Mouse (Mus musculus) spleen, adult 2 months (tissue): ENCODE data around the gene Daam2. TPM values are rescaled to one million over a fixed set of nuclear protein-coding genes. Genes with fewer than 3 reads are reported as not detected.
"Not testable (repeated sequence)": the region's sequence is repeated elsewhere in the genome, so short reads cannot be mapped to it uniquely, and the experiment has no call there.

Experiments used
- DNase-seq, 2 experiments: peaks; one replicate each; pipeline versions ENCODE4 v3.0.0 to v3.0.0-alpha.2; 2012 to 2021; ENCODE audit warnings: low spot score in 2 of 2, low read depth in 1 of 2
- H3K27ac ChIP-seq: fragments of 200-500 bp; 2 replicates; pipeline ENCODE4 v1.5.1; 2012; ENCODE audit warnings: low read length, inconsistent platforms; ENCODE audit not compliant: insufficient read depth
- H3K27me3 ChIP-seq: fragments of 200-500 bp; 2 replicates; pipeline ENCODE4 v1.6.1; 2012; ENCODE audit warnings: mild to moderate bottlenecking, moderate library complexity, low read length, inconsistent platforms; ENCODE audit not compliant: control insufficient read depth, insufficient read depth
- H3K36me3 ChIP-seq: fragments of 200-500 bp; 2 replicates; pipeline ENCODE4 v1.6.1; 2012; ENCODE audit warnings: mild to moderate bottlenecking, low read length, inconsistent platforms; ENCODE audit not compliant: control insufficient read depth, insufficient read depth
- H3K4me1 ChIP-seq: fragments of 200-500 bp; 2 replicates; pipeline ENCODE4 v1.6.1; 2011; ENCODE audit warnings: inconsistent platforms; ENCODE audit not compliant: control insufficient read depth, insufficient read depth, insufficient read length
- H3K4me3 ChIP-seq: fragments of 200-500 bp; 2 replicates; pipeline ENCODE4 v1.5.1; 2011; ENCODE audit warnings: mild to moderate bottlenecking, inconsistent platforms; ENCODE audit not compliant: insufficient read depth, insufficient read length; ENCODE audit errors: extremely low read depth
- CTCF ChIP-seq: fragments of 200-500 bp; IDR thresholded peaks from 2 replicates; pipeline ENCODE4 v1.5.1; 2011; ENCODE audit warnings: mild to moderate bottlenecking, inconsistent platforms; ENCODE audit not compliant: insufficient read depth, insufficient read length, insufficient replicate concordance; ENCODE audit errors: extremely low read depth
- POLR2A ChIP-seq: fragments of 200-500 bp; IDR thresholded peaks from 2 replicates; pipeline ENCODE4 v1.6.1; 2011; ENCODE audit warnings: low read depth, low read length, inconsistent platforms
- WGBS: fragments of 180-500 bp; shearing (Covaris S2); methylation state at CpG from one replicate; pipeline ENCODE4 v1.1.7; 2018; 5-methylcytosine and 5-hydroxymethylcytosine counted together
- polyA plus RNA-seq: library from polyadenylated mRNA; depleted of rRNA; stranded (reverse); fragments of >200 nt; gene quantifications from 2 replicates; pipeline ENCODE4 v1.2.3, GENCODE M21; 2012

Daam2 gene
- polyA plus RNA-seq, 1 experiment = 3.1 TPM

GRCm38 (mm10) chr17:49448570-49449229, 115.4 kb downstream of the Daam2 start:
- H3K27ac ChIP-seq = no peak overlapping the region
- H3K4me3 ChIP-seq = no peak overlapping the region
- TF ChIP-seq CTCF (no peak), POLR2A (no peak)
- WGBS = 93% methylated on average over 9 of the region's 9 CpGs
- H3K36me3 ChIP-seq = peaks cover 9% of the 10 kb centered on the region; the same call in 1 of the 2 replicates
- H3K27me3 ChIP-seq = no peaks in the 10 kb centered on the region
- H3K4me1 ChIP-seq = no peaks in the 10 kb centered on the region
- no peak for DNase-seq

GRCm38 (mm10) chr17:49442841-49443240, 121.3 kb downstream of the Daam2 start:
- peaks cover 16% of the 10 kb centered on the region for H3K36me3 ChIP-seq
- H3K4me1 ChIP-seq, DNase-seq, H3K4me3 ChIP-seq, H3K27ac ChIP-seq, H3K27me3 ChIP-seq: not testable (repeated sequence)
- WGBS = 78% methylated on average over 3 of the region's 3 CpGs

- TF ChIP-seq POLR2A (no peak), CTCF (no peak)
- Histone ChIP-seq H3K27me3 (no peaks in the 10 kb centered on the region), H3K4me3 (no peak overlapping the region), H3K27ac (no peak overlapping the region), H3K36me3 (peaks cover 22% of the 10 kb centered on the region), H3K4me1 (no peaks in the 10 kb centered on the region)
- 91% methylated on average over 14 of the region's 14 CpGs for WGBS
- DNase-seq = no peak
Measured at GRCm38 (mm10) chr17:49440331-49441130, 123.6 kb downstream of the Daam2 start.

- no peak overlapping the region for H3K27ac ChIP-seq
- DNase-seq = no peak
- 85% methylated on average over 4 of the region's 4 CpGs for WGBS
- H3K4me1 ChIP-seq = no peaks in the 10 kb centered on the region
- TF ChIP-seq POLR2A = no peak
- no peak for TF ChIP-seq CTCF
- no peak overlapping the region for H3K4me3 ChIP-seq
- H3K27me3 ChIP-seq = no peaks in the 10 kb centered on the region
- peaks cover 30% of the 10 kb centered on the region for H3K36me3 ChIP-seq
Measured at GRCm38 (mm10) chr17:49439706-49440105, 124.4 kb downstream of the Daam2 start.

- H3K4me3 ChIP-seq = no peak overlapping the region
- no peaks in the 10 kb centered on the region for H3K27me3 ChIP-seq
- H3K27ac ChIP-seq = peak overlapping the region; percentile 33; the same call in 1 of the 2 replicates
- no peaks in the 10 kb centered on the region for H3K4me1 ChIP-seq
- DNase-seq = peak in 1 of 2 experiments; percentile 0
- WGBS = 82% methylated on average over 12 of the region's 12 CpGs
- TF ChIP-seq CTCF (no peak), POLR2A (no peak)
- peaks cover 33% of the 10 kb centered on the region for H3K36me3 ChIP-seq
Measured at GRCm38 (mm10) chr17:49438822-49439574, 125.1 kb downstream of the Daam2 start.

- not testable (repeated sequence) for H3K4me1 ChIP-seq, DNase-seq, H3K4me3 ChIP-seq, H3K27ac ChIP-seq, H3K27me3 ChIP-seq
- peaks cover 35% of the 10 kb centered on the region for H3K36me3 ChIP-seq
Measured at GRCm38 (mm10) chr17:49437306-49437705, 126.8 kb downstream of the Daam2 start.
